Mouse (Mus musculus): ENCODE results near the gene Cfap77.

Cfap77 gene

GRCm38 (mm10) chr2:29051932-29052331 lies 2.9 kb downstream of the Cfap77 start:
- in situ Hi-C loops (cut with MboI): loop anchor here (10.0 kb wide), 1 partner anchor 297 kb away; no protein-coding TSS in a partner anchor

GRCm38 (mm10) chr2:29046151-29046550 lies 8.7 kb downstream of the Cfap77 start:
- in situ Hi-C loops (cut with MboI): no loop called here

- in situ Hi-C loops (cut with MboI): no loop called here
Observed at GRCm38 (mm10) chr2:29042124-29042523, 12.7 kb downstream of the Cfap77 start.

- in situ Hi-C loops (cut with MboI): no loop called here
Observed at GRCm38 (mm10) chr2:29041477-29041768, 13.4 kb downstream of the Cfap77 start.

GRCm38 (mm10) chr2:29040594-29041476 lies 14.0 kb downstream of the Cfap77 start:
- in situ Hi-C loops (cut with MboI): no loop called here

GRCm38 (mm10) chr2:29039741-29040140 lies 15.1 kb downstream of the Cfap77 start:
- in situ Hi-C loops (cut with MboI): no loop called here

- in situ Hi-C loops (cut with MboI): no loop called here
Observed at GRCm38 (mm10) chr2:29035698-29036097, 19.2 kb downstream of the Cfap77 start.

- in situ Hi-C loops (cut with MboI): no loop called here
Observed at GRCm38 (mm10) chr2:29034542-29035475, 20.1 kb downstream of the Cfap77 start.

GRCm38 (mm10) chr2:29031951-29032350 lies 22.9 kb downstream of the Cfap77 start:
- in situ Hi-C loops (cut with MboI): no loop called here

GRCm38 (mm10) chr2:29030048-29030734 lies 24.7 kb downstream of the Cfap77 start:
- in situ Hi-C loops (cut with MboI): no loop called here

GRCm38 (mm10) chr2:29025284-29025683 lies 29.6 kb downstream of the Cfap77 start:
- in situ Hi-C loops (cut with MboI): no loop called here

GRCm38 (mm10) chr2:29023001-29023400 lies 31.9 kb downstream of the Cfap77 start:
- in situ Hi-C loops (cut with MboI): no loop called here

- in situ Hi-C loops (cut with MboI): no loop called here
Observed at GRCm38 (mm10) chr2:29021025-29021424, 33.8 kb downstream of the Cfap77 start.

- in situ Hi-C loops (cut with MboI): no loop called here
Observed at GRCm38 (mm10) chr2:29018680-29019079, 36.2 kb downstream of the Cfap77 start.

- in situ Hi-C loops (cut with MboI): no loop called here
Observed at GRCm38 (mm10) chr2:29016599-29017587, 38.0 kb downstream of the Cfap77 start.

- in situ Hi-C loops (cut with MboI): no loop called here
Observed at GRCm38 (mm10) chr2:29012523-29012922, 42.3 kb downstream of the Cfap77 start.

GRCm38 (mm10) chr2:29007656-29008055 lies 47.2 kb downstream of the Cfap77 start:
- in situ Hi-C loops (cut with MboI): no loop called here

GRCm38 (mm10) chr2:29006455-29007034 lies 48.3 kb downstream of the Cfap77 start:
- in situ Hi-C loops (cut with MboI): no loop called here

GRCm38 (mm10) chr2:29004037-29004436 lies 50.8 kb downstream of the Cfap77 start:
- in situ Hi-C loops (cut with MboI): no loop called here

- in situ Hi-C loops (cut with MboI): no loop called here
Observed at GRCm38 (mm10) chr2:28998246-28998645, 56.6 kb downstream of the Cfap77 start.

All from mature B cell (primary cell).